Mouse (Mus musculus) heart, embryonic 16.5 days (tissue): ENCODE measurements around the gene Sun1. TPM values are rescaled to one million over a fixed set of nuclear protein-coding genes. Genes with fewer than 3 reads are reported as not detected.

Experiments used
- ATAC-seq: fragments of 200-750 bp; cut with Nextera tagmentation; replicated peaks from 2 replicates; pipeline ENCODE4 v1.8.0; 2017; ENCODE audit warnings: moderate number of reproducible peaks; ENCODE audit not compliant: insufficient read depth, low FRiP score; ENCODE audit errors: extremely low read depth
- H3K27ac ChIP-seq: fragments of 300-500 bp; sonication (generic); 2 replicates; pipeline ENCODE4 v1.5.1; 2014; ENCODE audit warnings: mild to moderate bottlenecking, low read length, control low read depth, moderate library complexity
- H3K27me3 ChIP-seq: fragments of 300-500 bp; sonication (generic); 2 replicates; pipeline ENCODE4 v1.6.1; 2014; ENCODE audit warnings: low read length, mixed read lengths; ENCODE audit not compliant: control insufficient read depth, insufficient read depth
- H3K36me3 ChIP-seq: fragments of 300-500 bp; sonication (generic); 2 replicates; pipeline ENCODE4 v1.6.1; 2014; ENCODE audit not compliant: control insufficient read depth, insufficient read depth
- H3K4me1 ChIP-seq: fragments of 300-500 bp; sonication (generic); 2 replicates; pipeline ENCODE4 v1.6.1; 2014; ENCODE audit warnings: low read length, mixed read lengths; ENCODE audit not compliant: control insufficient read depth, insufficient read depth
- H3K4me2 ChIP-seq: fragments of 300-500 bp; sonication (generic); 2 replicates; pipeline ENCODE4 v1.6.1; 2014; ENCODE audit warnings: low read depth, mild to moderate bottlenecking, control low read depth, low read length
- H3K4me3 ChIP-seq: fragments of 300-500 bp; sonication (generic); 2 replicates; pipeline ENCODE4 v1.5.1; 2014; ENCODE audit warnings: mild to moderate bottlenecking, control low read depth, low read length
- H3K9ac ChIP-seq: fragments of 300-500 bp; sonication (generic); 2 replicates; pipeline ENCODE4 v1.6.1; 2014; ENCODE audit warnings: low read length, control low read depth
- H3K9me3 ChIP-seq: fragments of 300-500 bp; sonication (generic); replicated peaks from 2 replicates; pipeline ENCODE4 v1.6.1; 2016; ENCODE audit warnings: low read length; ENCODE audit not compliant: control insufficient read depth
- WGBS: fragments of 180-500 bp; shearing (Covaris S2); extraction: QIAGEN DNeasy Blood & Tissue Kit; methylation state at CpG from one replicate; pipeline ENCODE4 v1.1.7; 2014; 5-methylcytosine and 5-hydroxymethylcytosine counted together
- polyA plus RNA-seq: library from polyadenylated mRNA; unstranded; fragments of >200 nt; fragmentation: Nextera tagmentation; extraction: Ambion mirVana; gene quantifications from 2 replicates; pipeline ENCODE4 v1.2.1, GENCODE M21; 2015

Gene Sun1
- polyA plus RNA-seq, 1 experiment from 2014 or later, result 35.7 TPM

GRCm38 (mm10) chr5:139202127-139202526 is 1.7 kb downstream of the Sun1 start:
- Histone ChIP-seq H3K9ac (no peak overlapping the region), H3K36me3 (no peaks in the 10 kb centered on the region), H3K4me2 (peak overlapping the region; percentile 82; the same call in 1 of the 2 replicates), H3K27ac (no peak overlapping the region), H3K9me3 (no peaks in the 10 kb centered on the region), H3K4me1 (peaks cover 15% of the 10 kb centered on the region), H3K4me3 (no peak overlapping the region), H3K27me3 (no peaks in the 10 kb centered on the region)
- 83% methylated on average over 11 of the region's 11 CpGs for WGBS
- ATAC-seq, result no peak

- Histone ChIP-seq H3K27me3 (no peaks in the 10 kb centered on the region), H3K9ac (no peak overlapping the region), H3K36me3 (no peaks in the 10 kb centered on the region), H3K4me1 (peaks cover 14% of the 10 kb centered on the region), H3K4me2 (no peak overlapping the region), H3K4me3 (no peak overlapping the region), H3K27ac (no peak overlapping the region), H3K9me3 (no peaks in the 10 kb centered on the region)
- no peak for ATAC-seq
- WGBS, result 80% methylated on average over 5 of the region's 5 CpGs
Observed at GRCm38 (mm10) chr5:139203312-139203711, 2.9 kb downstream of the Sun1 start.

- H3K27ac ChIP-seq, result no peak overlapping the region
- 63% methylated on average over 4 of the region's 4 CpGs for WGBS
- H3K4me2 ChIP-seq, result no peak overlapping the region
- H3K4me1 ChIP-seq, result peaks cover 9% of the 10 kb centered on the region
- H3K4me3 ChIP-seq, result no peak overlapping the region
- H3K36me3 ChIP-seq, result no peaks in the 10 kb centered on the region; the same call in 1 of the 2 replicates
- no peaks in the 10 kb centered on the region for H3K27me3 ChIP-seq
- no peak for ATAC-seq
- H3K9me3 ChIP-seq, result no peaks in the 10 kb centered on the region
- H3K9ac ChIP-seq, result no peak overlapping the region
Observed at GRCm38 (mm10) chr5:139206081-139206480, 5.6 kb downstream of the Sun1 start.

- ATAC-seq, result no peak
Observed at GRCm38 (mm10) chr5:139206525-139206924, 6.1 kb downstream of the Sun1 start.

GRCm38 (mm10) chr5:139208183-139208582 is 7.7 kb downstream of the Sun1 start:
- Histone ChIP-seq H3K36me3 (peaks cover 2% of the 10 kb centered on the region; the same call in 1 of the 2 replicates), H3K4me3 (no peak overlapping the region), H3K4me1 (peaks cover 6% of the 10 kb centered on the region), H3K4me2 (no peak overlapping the region), H3K27me3 (no peaks in the 10 kb centered on the region), H3K9ac (no peak overlapping the region), H3K27ac (no peak overlapping the region), H3K9me3 (no peaks in the 10 kb centered on the region)
- ATAC-seq, result no peak

More at GRCm38 (mm10) chr5:139206525-139206924, 6.1 kb downstream of the Sun1 start:
- Histone ChIP-seq H3K36me3 (no peaks in the 10 kb centered on the region; the same call in 1 of the 2 replicates), H3K4me3 (no peak overlapping the region), H3K27ac (no peak overlapping the region), H3K27me3 (no peaks in the 10 kb centered on the region), H3K9me3 (no peaks in the 10 kb centered on the region), H3K4me2 (no peak overlapping the region), H3K9ac (no peak overlapping the region), H3K4me1 (peaks cover 4% of the 10 kb centered on the region)
- 66% methylated on average over 7 of the region's 7 CpGs for WGBS

- no peaks in the 10 kb centered on the region for H3K27me3 ChIP-seq
- no peak for ATAC-seq
- no peaks in the 10 kb centered on the region for H3K9me3 ChIP-seq
- no peak overlapping the region for H3K9ac ChIP-seq
- H3K36me3 ChIP-seq, result peaks cover 2% of the 10 kb centered on the region; the same call in 1 of the 2 replicates
- 81% methylated on average over 10 of the region's 10 CpGs for WGBS
- no peak overlapping the region for H3K4me2 ChIP-seq
- no peak overlapping the region for H3K27ac ChIP-seq
- H3K4me1 ChIP-seq, result peaks cover 6% of the 10 kb centered on the region
- no peak overlapping the region for H3K4me3 ChIP-seq
Observed at GRCm38 (mm10) chr5:139208871-139209684, 8.6 kb downstream of the Sun1 start.

GRCm38 (mm10) chr5:139209685-139210026 is 9.2 kb downstream of the Sun1 start:
- Histone ChIP-seq H3K36me3 (peaks cover 2% of the 10 kb centered on the region; the same call in 1 of the 2 replicates), H3K4me1 (peaks cover 7% of the 10 kb centered on the region), H3K4me2 (no peak overlapping the region), H3K27ac (no peak overlapping the region), H3K4me3 (no peak overlapping the region), H3K9ac (no peak overlapping the region), H3K9me3 (no peaks in the 10 kb centered on the region), H3K27me3 (no peaks in the 10 kb centered on the region)
- 94% methylated on average over 7 of the region's 7 CpGs for WGBS
- no peak for ATAC-seq

GRCm38 (mm10) chr5:139211737-139212385 is 11.4 kb downstream of the Sun1 start:
- peaks cover 12% of the 10 kb centered on the region for H3K4me1 ChIP-seq
- no peaks in the 10 kb centered on the region for H3K27me3 ChIP-seq
- H3K36me3 ChIP-seq, result peaks cover 3% of the 10 kb centered on the region; the same call in 1 of the 2 replicates
- 74% methylated on average over 11 of the region's 11 CpGs for WGBS
- H3K4me2 ChIP-seq, result no peak overlapping the region
- no peak; the same call in 1 of the 2 replicates for ATAC-seq
- H3K27ac ChIP-seq, result no peak overlapping the region
- no peaks in the 10 kb centered on the region for H3K9me3 ChIP-seq
- H3K9ac ChIP-seq, result no peak overlapping the region
- no peak overlapping the region for H3K4me3 ChIP-seq

GRCm38 (mm10) chr5:139214298-139214697 is 13.9 kb downstream of the Sun1 start:
- no peak for ATAC-seq
- Histone ChIP-seq H3K4me2 (no peak overlapping the region), H3K4me3 (no peak overlapping the region), H3K4me1 (peaks cover 12% of the 10 kb centered on the region), H3K27ac (no peak overlapping the region), H3K9me3 (no peaks in the 10 kb centered on the region), H3K36me3 (peaks cover 5% of the 10 kb centered on the region; the same call in 1 of the 2 replicates), H3K27me3 (no peaks in the 10 kb centered on the region), H3K9ac (no peak overlapping the region)
